Mouse (Mus musculus): Measurements from ENCODE around the gene Ash1l.

The Ash1l gene

GRCm38 (mm10) chr3:88950576-88951326, at the start of gene Ash1l, which contains the start of gene Dap3:
Gene Ash1l, plus strand, starts transcription at chr3:88950622.
Gene Dap3, minus strand, starts transcription at chr3:88951181.
- in situ Hi-C loops (cut with MboI; ENCODE audit: unreplicated experiment in 2 of 2): no loop called here

GRCm38 (mm10) chr3:88904803-88905202, 45.6 kb upstream of the Ash1l start:
- in situ Hi-C loops (cut with MboI; ENCODE audit: unreplicated experiment in 2 of 2): loop anchor here in 1 of 2 experiments (10.0 kb wide), 1 partner anchor 50 kb away; no protein-coding TSS in a partner anchor

GRCm38 (mm10) chr3:88905209-88905608, 45.2 kb upstream of the Ash1l start:
- in situ Hi-C loops (cut with MboI; ENCODE audit: unreplicated experiment in 2 of 2): loop anchor here in 1 of 2 experiments (10.0 kb wide), 1 partner anchor 50 kb away; no protein-coding TSS in a partner anchor

GRCm38 (mm10) chr3:88905741-88906140, 44.7 kb upstream of the Ash1l start:
- in situ Hi-C loops (cut with MboI; ENCODE audit: unreplicated experiment in 2 of 2): loop anchor here in 1 of 2 experiments (10.0 kb wide), 1 partner anchor 51 kb away; no protein-coding TSS in a partner anchor

DNA sequence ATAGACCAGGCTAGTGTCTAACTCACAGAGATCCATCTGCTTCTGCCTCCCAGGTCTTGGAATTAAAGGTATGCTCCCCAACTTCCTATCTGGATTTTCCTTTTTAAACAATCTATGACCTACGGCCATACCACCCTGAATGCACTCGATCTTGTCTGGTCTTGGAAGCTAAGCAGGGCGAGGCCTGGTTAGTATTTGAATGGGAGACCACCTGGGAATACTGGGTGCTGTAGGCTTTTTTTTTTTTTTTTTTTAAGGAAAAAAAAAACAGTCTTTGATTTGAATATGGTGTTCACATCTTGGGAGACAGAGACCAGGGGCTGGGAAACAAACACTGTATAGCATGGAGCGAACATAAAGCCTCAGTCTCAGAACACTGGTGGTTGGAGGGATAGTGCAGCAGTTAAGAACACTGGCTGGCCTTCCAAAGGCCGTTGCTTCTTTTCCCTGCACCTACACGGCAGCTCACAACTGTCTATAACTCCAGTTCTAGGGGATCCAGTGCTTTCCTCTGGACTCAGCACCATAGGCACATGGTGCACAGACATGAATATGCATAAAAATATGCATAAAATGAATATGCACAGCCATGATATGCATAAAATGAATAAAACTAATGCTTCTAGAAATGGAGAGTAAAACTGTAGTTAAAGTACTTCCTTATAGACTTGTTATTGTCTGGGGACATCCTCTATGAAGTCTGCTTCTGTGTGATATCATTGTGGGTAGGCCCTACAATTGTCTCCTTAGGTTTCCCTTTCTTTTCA, 43.8 kb upstream of the Ash1l start:
- in situ Hi-C loops (cut with MboI; ENCODE audit: unreplicated experiment in 2 of 2): loop anchor here in 1 of 2 experiments (10.0 kb wide), 1 partner anchor 52 kb away; no protein-coding TSS in a partner anchor

- in situ Hi-C loops (cut with MboI; ENCODE audit: unreplicated experiment in 2 of 2): no loop called here
These were observed 37.8 kb upstream of the Ash1l start for GRCm38 (mm10) chr3:88912585-88912984.

DNA sequence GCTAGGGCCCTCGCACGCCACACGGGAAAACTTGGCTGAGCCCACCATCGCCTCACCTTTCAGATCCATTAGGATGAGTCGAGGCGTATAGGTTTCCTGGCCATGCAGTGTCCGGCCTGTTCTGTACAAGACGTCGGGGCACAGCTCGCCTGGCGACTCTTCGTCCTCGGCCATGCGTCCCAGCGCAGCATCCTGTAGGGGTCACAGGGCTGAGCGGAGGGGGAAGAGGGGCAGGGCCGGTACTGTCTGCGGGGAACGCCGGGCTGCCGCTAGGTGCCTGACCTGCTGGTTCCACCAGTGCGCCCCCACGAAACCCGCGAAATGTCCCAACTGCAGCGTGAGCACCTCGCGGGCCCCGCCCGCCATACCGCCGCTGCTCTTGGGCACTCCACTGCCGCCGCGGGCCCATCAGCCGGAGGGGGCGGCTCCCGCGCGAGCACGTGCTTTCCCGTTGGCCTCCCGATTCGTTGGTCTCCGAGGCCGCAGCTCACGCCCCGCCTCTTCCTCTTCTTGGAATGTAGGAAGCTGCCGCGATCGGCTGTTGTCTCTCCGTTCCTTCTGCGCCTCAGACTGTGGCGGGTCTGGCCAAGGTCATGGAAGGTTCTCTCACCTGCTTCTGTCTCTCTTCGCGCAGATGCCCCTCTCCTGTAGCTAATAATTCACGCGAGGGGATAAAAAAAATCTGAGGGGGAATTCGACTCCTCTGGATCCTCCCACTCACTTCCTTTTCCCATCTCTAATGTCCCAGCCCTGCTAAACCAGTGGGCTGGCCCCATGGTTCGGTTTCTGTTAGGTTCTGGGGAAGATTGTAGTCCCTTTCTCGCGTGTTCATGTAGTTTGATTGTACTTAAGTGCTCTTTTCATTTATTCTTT, 36.7 kb upstream of the Ash1l start, which contains the start of gene Msto1:
Msto1 (minus strand) TSS at position 489 of the 873 bp plus-strand sequence.
- in situ Hi-C loops (cut with MboI; ENCODE audit: unreplicated experiment in 2 of 2): no loop called here

- in situ Hi-C loops (cut with MboI; ENCODE audit: unreplicated experiment in 2 of 2): no loop called here
These were observed 36.0 kb upstream of the Ash1l start for GRCm38 (mm10) chr3:88914384-88914810.

DNA sequence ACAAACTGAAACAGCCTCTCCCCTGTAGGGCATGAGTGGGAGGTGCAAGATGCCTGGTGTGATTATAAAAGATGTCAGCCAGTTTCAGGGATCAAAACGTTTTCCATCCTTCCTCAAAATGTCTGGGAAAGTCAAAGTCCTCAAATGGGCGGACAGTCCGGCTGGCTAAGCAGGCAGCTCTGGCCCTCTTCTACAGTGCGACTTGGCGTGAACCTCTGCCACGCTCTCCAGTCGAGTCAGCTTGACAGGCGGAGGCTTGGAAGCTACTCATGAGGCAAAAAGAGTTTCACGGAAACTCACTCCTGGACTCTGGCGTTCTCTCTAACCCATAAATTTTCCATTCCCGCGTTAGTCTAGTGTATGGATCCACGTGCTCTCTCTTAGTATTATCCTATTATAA, 31.4 kb upstream of the Ash1l start:
- in situ Hi-C loops (cut with MboI; ENCODE audit: unreplicated experiment in 2 of 2): no loop called here

DNA sequence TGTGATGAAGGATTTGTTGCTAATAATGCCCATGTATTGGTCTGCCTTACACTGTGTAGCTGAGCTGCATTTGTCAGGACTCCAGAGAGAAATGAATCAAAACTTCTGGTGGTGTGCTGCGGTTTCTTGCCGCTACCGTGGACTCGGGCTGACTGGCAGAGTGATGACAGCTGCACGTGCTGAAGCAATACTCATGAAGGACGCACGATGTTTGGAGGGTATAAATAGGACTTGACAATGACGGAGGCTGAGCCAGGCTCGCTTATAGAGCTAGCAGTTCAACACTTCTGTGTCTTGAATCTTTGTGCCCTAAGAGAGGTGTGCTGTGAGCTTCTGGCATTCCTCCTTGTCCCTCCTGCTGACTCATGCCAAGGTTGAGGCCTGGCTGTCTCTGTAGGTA, 29.0 kb upstream of the Ash1l start:
- in situ Hi-C loops (cut with MboI; ENCODE audit: unreplicated experiment in 2 of 2): no loop called here

DNA sequence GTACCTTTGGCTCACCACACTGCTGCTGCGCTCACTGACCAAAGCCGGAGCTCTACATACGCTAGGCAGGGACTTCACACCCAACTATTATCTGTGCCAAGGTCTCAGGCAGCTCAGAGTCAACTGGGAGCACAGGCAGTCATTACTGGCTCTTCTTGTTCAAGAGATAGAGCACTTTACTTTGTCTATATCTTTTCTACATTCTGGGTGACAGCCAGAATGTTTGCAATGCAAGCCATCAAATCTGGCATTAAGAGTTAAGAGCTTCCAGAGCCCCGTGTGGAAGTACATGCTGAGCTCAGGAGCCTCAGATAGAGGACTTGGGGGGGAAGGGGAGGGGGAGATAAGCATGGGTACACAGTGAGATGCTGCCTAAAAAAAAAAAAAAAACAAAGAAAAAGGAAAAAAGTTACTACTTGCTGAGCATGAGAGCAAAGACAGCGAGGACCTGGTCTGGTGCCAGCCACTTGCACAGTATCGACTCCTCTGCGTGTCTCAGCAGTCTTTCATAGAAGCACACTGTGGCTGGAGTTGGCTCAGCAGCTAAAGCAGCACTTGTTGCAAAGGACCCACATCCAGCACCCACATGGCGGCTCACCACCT, 26.3 kb upstream of the Ash1l start:
- in situ Hi-C loops (cut with MboI; ENCODE audit: unreplicated experiment in 2 of 2): no loop called here

DNA sequence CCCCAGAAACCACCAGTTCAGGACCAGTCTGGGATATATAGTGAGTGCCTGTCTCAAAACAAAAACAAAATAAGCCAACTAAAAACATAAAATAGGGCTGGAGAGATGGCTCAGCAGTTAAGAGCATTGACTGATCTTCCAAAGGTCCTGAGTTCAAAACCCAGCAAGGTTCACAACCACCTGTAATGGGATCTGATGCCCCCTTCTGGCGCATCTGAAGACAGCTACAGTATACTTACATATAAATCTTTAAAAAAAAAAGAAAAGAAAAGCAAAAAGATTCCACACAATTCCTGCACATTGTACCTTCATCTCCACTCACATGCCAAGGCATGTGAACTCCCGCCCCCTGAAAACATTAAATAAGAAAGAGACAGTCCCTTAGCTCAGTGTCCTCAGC, 24.8 kb upstream of the Ash1l start:
- in situ Hi-C loops (cut with MboI; ENCODE audit: unreplicated experiment in 2 of 2): loop anchor here in 1 of 2 experiments (25.0 kb wide), 1 partner anchor 112 kb away; no protein-coding TSS in a partner anchor

DNA sequence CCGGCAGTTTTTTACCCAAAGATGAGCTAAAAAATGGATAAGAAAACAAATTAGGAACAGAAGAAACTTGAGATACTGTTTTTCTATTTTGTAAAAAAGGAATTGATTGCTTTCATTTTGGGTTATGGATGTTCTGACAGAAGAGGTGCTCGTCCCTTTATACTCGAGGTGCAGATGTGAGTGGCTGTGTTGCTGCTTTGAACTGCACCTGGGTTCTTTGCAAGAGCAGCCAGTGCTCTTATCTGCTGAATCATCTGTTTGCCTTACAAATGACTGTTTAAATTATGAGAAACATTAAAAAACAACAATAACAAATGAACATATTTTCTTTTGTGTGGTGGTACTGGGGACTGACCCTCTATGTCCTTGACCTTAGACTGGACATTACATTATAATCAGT, 20.9 kb upstream of the Ash1l start:
- in situ Hi-C loops (cut with MboI; ENCODE audit: unreplicated experiment in 2 of 2): loop anchor here in 1 of 2 experiments (25.0 kb wide), 1 partner anchor 108 kb away; no protein-coding TSS in a partner anchor

DNA sequence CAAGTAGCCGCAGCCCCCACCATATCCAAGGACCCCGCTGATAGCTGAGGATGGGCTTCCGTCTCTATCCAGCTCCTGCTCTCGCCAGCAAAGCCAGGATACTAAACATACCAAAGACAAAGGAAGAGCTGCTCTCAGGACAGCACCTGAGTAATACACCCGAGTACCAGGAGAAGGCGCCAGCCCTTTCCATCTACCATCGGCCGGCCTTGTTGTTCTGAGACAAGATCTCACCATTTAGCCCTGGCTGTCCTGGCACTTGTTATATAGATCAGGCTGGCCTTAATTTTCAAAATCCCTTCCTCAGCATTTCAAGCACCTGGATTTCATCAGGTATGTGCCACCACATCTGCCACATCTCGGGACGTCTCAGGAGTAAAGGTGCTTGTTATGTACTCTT, 11.4 kb upstream of the Ash1l start:
- in situ Hi-C loops (cut with MboI; ENCODE audit: unreplicated experiment in 2 of 2): loop anchor here in 1 of 2 experiments (25.0 kb wide), 1 partner anchor 98 kb away; no protein-coding TSS in a partner anchor

DNA sequence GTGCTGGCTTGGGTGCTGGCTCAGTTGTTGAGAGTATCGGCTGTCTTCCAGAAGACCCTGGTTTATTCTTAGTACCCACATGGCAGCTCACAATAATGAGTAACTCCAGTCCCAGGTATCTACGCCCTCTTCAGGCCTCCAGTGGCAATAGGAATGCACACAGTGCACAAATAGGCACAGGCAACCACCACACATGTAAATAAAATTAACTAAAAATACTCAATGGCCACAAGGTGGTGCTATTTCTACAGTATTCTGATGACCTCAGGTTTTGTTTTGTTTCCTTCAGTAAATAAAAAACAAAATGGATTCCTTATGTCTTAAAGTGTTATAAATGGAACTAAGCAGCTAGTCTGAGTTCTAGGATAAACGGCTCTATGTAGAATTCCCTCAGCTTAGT, 10.7 kb upstream of the Ash1l start:
- in situ Hi-C loops (cut with MboI; ENCODE audit: unreplicated experiment in 2 of 2): loop anchor here (5.0 to 25.0 kb wide), 4 partner anchors 93 to 285 kb away; partner anchors contain the start of genes Mtx1 (in 1 of the 2) and Muc1 (in 1 of the 2)

GRCm38 (mm10) chr3:88942316-88942880, 8.0 kb upstream of the Ash1l start:
- in situ Hi-C loops (cut with MboI; ENCODE audit: unreplicated experiment in 2 of 2): loop anchor here (5.0 to 25.0 kb wide), 4 partner anchors 90 to 282 kb away; partner anchors contain the start of genes Mtx1 (in 1 of the 2) and Muc1 (in 1 of the 2)

- in situ Hi-C loops (cut with MboI; ENCODE audit: unreplicated experiment in 2 of 2): loop anchor here (5.0 to 25.0 kb wide), 4 partner anchors 88 to 281 kb away; partner anchors contain the start of genes Mtx1 (in 1 of the 2) and Muc1 (in 1 of the 2)
These were observed 6.3 kb upstream of the Ash1l start for GRCm38 (mm10) chr3:88944109-88944508.

- in situ Hi-C loops (cut with MboI; ENCODE audit: unreplicated experiment in 2 of 2): loop anchor here (10.0 to 25.0 kb wide), 3 partner anchors 87 to 275 kb away; partner anchors contain the start of genes Mtx1 (in 1 of the 2) and Muc1 (in 1 of the 2)
These were observed 441 bp upstream of the Ash1l start for GRCm38 (mm10) chr3:88949786-88950575.

Measured in v-Abl transformed pro-B cells (cell line).